Mouse (Mus musculus) kidney, postnatal 4 days (tissue): ENCODE results near the gene Myom1.
A peak's percentile ranks its signal among the peaks of the same experiment; 100 is the strongest.

Experiments used
- DNase-seq, 2 experiments: peaks; one replicate each; pipeline ENCODE4 v3.0.0; 2021; ENCODE audit warnings: mixed read lengths in 2 of 2

Myom1 gene

DNA sequence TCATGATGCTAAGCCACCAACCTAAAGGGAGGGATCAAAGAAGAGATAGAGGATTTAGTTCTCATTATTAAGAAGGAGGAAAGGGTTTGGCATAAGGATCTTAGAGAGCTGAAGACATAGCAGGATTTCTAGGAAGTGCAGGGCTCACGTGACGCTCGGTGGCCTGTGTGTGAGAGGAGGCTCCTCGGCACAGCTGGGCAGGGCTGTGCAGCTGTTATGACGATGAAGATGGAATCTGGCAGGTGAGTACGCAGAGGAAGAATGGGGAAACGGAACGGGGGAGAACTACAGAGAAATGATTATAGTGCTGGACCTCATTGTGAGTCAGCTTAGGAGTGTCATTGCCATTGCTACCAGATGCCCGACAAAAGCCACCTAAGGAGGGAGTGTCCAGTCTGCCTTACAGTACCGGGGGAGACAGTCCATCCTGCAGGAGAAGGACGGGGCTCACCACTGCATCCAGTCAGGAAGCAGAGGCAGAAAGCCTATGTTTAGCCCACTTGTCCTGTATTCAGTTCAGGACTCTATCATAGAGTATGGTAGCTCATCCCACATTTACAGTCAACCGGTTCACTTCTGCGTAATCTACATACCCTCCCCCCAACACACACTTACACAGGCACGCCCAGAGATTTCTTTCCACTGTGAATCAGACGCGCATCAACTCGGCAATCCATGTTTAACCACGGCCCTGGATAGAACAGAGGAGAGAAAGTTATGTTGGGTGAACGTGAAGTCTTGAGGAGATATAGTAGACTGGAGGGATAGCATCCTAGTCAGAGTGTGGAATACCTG, 142.1 kb downstream of the Myom1 start:
- no peak for DNase-seq

DNA sequence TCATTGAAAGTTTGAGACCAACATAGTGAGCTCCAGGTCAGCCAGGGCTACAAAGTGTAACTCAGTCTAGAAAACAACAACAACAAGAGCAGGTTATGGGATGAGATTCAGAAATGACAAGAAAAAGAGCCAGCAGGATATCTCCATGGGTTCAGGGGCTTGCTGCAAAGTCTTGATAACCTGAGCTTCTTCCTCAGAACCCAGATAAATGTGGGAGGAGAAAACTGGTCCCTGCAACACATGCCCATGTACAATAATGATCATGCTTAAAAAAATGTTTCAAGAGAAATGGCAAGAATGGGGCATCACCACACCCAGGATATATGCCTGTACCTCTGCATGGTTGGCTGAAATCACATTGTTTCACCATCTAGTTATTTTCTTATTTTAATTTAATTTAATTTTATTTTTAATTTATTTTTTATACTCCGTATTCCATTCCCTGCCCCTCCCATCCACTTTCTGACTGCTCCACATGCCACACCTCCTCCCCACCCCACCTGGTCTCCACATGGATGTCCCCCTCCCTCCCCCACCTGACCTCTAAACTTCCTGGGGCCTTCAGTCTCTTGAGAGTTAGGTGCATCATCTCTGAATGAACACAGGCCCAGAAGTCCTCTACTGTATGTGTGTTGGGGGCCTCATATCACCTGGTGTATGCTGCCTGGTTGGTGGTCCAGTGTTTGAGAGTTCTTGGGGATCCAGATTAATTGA, 143.0 kb downstream of the Myom1 start:
- DNase-seq = no peak

GRCm38 (mm10) chr17:71153356-71153755, 150.9 kb downstream of the Myom1 start:
- no peak for DNase-seq

- DNase-seq = peak in 1 of 2 experiments; percentile 39
Measured at GRCm38 (mm10) chr17:71155271-71155670, 152.8 kb downstream of the Myom1 start.

DNA sequence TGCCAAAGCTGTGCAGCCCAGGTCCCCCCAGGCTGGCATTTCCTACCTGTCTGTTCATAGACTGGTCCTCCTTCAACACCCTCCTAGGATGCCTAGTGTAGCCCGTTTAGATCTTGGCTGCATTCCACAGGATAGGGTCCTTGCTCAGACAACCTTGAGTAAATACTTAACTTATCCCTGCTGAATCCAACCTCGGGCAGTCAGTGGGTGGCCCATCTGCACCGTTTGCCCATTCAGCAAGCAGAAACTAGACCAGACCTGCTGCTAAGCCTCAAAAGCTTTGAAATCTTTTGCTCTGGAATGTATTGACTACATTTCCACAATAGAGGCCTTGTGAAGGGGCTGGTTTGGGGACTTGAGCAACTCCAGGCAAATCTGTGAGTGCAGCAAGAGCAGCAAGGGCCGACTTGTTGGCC, 156.7 kb downstream of the Myom1 start:
- peak; percentile 57 to 74 for DNase-seq

DNA sequence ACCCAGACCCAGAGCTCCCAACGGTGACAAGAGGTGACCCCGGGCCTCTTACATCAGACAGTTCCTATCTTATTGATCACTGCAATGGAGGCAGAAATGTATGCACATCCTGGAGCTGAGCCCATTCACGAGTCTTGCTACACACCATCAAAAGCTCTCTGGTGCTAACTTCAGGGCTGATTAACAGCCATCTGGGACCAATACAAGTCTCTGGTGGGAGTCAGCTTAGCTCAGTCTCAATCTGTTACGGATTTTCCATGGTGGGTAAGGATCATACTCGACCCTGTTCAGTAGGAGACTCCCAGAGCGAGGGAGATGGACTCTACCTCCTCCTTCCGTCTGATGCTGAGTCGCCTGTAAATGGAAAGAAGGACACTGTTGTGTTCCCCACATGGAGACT, 157.3 kb downstream of the Myom1 start:
- DNase-seq = no peak

DNA sequence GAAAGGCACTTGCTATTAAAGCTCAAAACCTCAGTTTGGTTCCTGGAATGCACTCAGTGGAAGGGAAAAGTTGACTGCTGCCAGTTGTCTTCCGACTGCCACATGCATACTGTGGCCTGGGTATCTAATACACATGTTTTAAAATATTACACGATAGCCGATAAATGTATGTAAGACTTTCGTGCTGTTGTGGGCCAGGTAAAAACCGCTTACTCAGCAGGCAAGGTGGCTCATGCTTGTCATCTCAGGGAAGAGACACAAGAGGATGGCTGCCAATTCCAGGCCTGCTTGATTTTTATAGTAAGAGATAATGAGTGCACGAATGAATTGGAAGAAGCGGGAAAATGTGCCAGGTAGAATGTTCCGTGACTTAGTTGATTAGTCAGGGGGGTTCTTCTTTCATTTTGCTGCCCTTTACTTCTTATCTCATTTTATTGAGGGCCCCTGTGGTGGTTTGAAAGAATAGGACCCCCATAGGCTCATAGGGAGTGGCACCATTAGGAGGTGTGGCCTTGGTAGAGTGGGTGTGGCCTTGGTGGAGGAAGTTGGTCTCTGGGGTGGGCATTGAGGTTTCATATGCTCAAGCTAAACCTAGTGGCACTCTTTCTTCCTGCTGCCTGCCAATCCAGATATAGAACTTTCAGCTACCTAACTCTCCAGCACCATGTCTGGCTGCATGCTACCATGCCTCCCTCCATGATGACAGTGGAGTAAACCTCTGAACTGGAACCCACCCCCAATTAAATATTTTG, 158.0 kb downstream of the Myom1 start:
- DNase-seq = no peak

DNA sequence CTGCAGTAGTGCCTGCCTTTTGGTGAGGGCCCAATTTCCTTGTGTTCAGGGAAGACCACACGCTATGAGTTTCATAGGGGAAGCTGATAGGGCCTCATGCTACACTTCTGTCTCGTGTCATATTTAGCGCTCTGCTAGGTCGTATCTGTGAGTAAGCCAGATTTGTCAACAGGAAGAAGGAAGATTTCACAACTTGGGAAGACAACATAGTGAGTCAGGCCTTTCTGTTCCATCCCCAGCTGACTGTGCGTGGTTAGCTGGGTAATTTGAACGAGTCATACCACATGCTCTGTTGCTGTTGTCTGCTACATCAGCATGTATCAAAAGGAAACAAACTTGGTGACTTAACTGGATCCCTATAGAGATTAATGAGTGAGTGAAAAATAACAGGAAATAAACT, 162.6 kb downstream of the Myom1 start:
- DNase-seq = peak in 1 of 2 experiments; percentile 27

GRCm38 (mm10) chr17:71168205-71168815, 165.9 kb downstream of the Myom1 start:
- DNase-seq = peak in 1 of 2 experiments; percentile 13

- peak; percentile 46 to 61 for DNase-seq
Measured at GRCm38 (mm10) chr17:71168846-71169245, 166.4 kb downstream of the Myom1 start.

DNA sequence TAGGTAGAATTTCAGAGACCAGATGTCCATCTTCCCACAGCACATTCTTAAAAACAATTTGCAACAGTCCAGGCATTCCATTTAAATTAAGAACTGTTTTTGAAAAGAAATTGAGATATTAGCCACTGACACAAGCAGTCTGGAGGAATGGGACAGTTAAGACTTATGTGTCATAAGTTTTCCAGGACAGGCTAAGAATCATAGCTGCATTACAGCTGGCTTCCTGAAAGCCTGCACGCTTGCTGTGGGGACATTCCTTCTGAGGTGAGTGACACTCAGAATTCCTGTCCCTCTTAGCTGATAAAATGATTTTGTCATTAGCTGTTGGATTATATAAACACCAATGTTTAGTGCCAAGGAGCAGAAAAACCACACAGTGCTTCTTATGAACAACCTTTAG, 167.2 kb downstream of the Myom1 start:
- DNase-seq = peak in 1 of 2 experiments; percentile 15

- DNase-seq = no peak
Measured at GRCm38 (mm10) chr17:71171161-71171560, 168.7 kb downstream of the Myom1 start.
